In genomic region chr15:101242645-101243044, GRCm38 (mm10) we compare ENCODE assay signal across 8 mouse cellular contexts. TPM values are rescaled to one million over a fixed set of nuclear protein-coding genes. Genes with fewer than 3 reads are reported as not detected.
DNase-seq lines count a peak whose midpoint lies in the region; ATAC-seq and TF ChIP-seq lines count a peak whose summit lies in the region.

No protein-coding gene starts in this region.

- H3K9ac ChIP-seq in forebrain, postnatal 0 days, result no peak overlapping the region
- no peak overlapping the region for H3K9ac ChIP-seq in embryonic facial prominence, embryonic 11.5 days (replicated peaks; ENCODE audit: low read length)
- H3K9ac ChIP-seq in neural tube, embryonic 15.5 days (replicated peaks), result no peak overlapping the region

- no peak for ATAC-seq in forebrain, postnatal 0 days
- ATAC-seq in embryonic facial prominence, embryonic 11.5 days (replicated peaks; ENCODE audit: insufficient number of reproducible peaks, low FRiP score, low TSS enrichment, low read depth), result no peak
- no peak for ATAC-seq in neural tube, embryonic 15.5 days (ENCODE audit: low FRiP score)

- 23% methylated on average over 8 of the region's 8 CpGs for WGBS in forebrain, postnatal 0 days
- WGBS in forebrain, embryonic 10.5 days, result 16% methylated on average over 8 of the region's 8 CpGs
- 19% methylated on average over 8 of the region's 8 CpGs for WGBS in embryonic facial prominence, embryonic 11.5 days
- 21% methylated on average over 8 of the region's 8 CpGs for WGBS in neural tube, embryonic 15.5 days

- no peak overlapping the region for H3K27ac ChIP-seq in forebrain, postnatal 0 days (ENCODE audit: low read depth, low read length)
- H3K27ac ChIP-seq in forebrain, embryonic 10.5 days, result no peak overlapping the region
- H3K27ac ChIP-seq in embryonic facial prominence, embryonic 11.5 days (replicated peaks; ENCODE audit: low read depth, low read length), result no peak overlapping the region
- H3K27ac ChIP-seq in neural tube, embryonic 15.5 days (replicated peaks), result no peak overlapping the region

- H3K4me3 ChIP-seq in forebrain, postnatal 0 days (ENCODE audit: low read depth, low read length), result no peak overlapping the region
- H3K4me3 ChIP-seq in forebrain, embryonic 10.5 days, result no peak overlapping the region
- no peak overlapping the region for H3K4me3 ChIP-seq in embryonic facial prominence, embryonic 11.5 days (ENCODE audit: low read depth, low read length)
- no peak overlapping the region for H3K4me3 ChIP-seq in neural tube, embryonic 15.5 days (replicated peaks)

- no peaks in the 10 kb centered on the region for H3K36me3 ChIP-seq in forebrain, postnatal 0 days (ENCODE audit: insufficient read depth)
- H3K36me3 ChIP-seq in forebrain, embryonic 10.5 days (replicated peaks), result no peaks in the 10 kb centered on the region
- no peaks in the 10 kb centered on the region for H3K36me3 ChIP-seq in embryonic facial prominence, embryonic 11.5 days (replicated peaks; ENCODE audit: control insufficient read depth, insufficient read depth, low read depth, low read length)
- H3K36me3 ChIP-seq in neural tube, embryonic 15.5 days, result no peaks in the 10 kb centered on the region

- H3K4me2 ChIP-seq in forebrain, postnatal 0 days (ENCODE audit: low read depth), result no peak overlapping the region
- no peak overlapping the region for H3K4me2 ChIP-seq in embryonic facial prominence, embryonic 11.5 days (ENCODE audit: low read depth, low read length)
- H3K4me2 ChIP-seq in neural tube, embryonic 15.5 days, result no peak overlapping the region

- peak; percentile 29; the same call in 1 of the 2 replicates for TF ChIP-seq CTCF in forebrain, postnatal 0 days (IDR thresholded peaks at IDR 0.05; ENCODE audit: low read depth)

- H3K9me3 ChIP-seq in forebrain, postnatal 0 days (ENCODE audit: low read length), result no peaks in the 10 kb centered on the region
- no peaks in the 10 kb centered on the region for H3K9me3 ChIP-seq in forebrain, embryonic 10.5 days
- no peaks in the 10 kb centered on the region for H3K9me3 ChIP-seq in embryonic facial prominence, embryonic 11.5 days (replicated peaks; ENCODE audit: control insufficient read depth, low read length)
- H3K9me3 ChIP-seq in neural tube, embryonic 15.5 days (replicated peaks), result no peaks in the 10 kb centered on the region

- DNase-seq in forebrain, postnatal 0 days, result no peak
- no peak for DNase-seq in forebrain, embryonic 10.5 days (ENCODE audit: extremely low spot score, low spot score)
- peak; percentile 82 for DNase-seq in ES-CJ7 (ENCODE audit: low read depth, low spot score)
- DNase-seq in embryonic facial prominence, embryonic 11.5 days (ENCODE audit: low spot score), result peak; percentile 64
- peak; percentile 69 for DNase-seq in induced T-regulatory cell, adult 2 months (ENCODE audit: low read depth)
- peak; percentile 82 for DNase-seq in lung, postnatal 36 days
- no peak for DNase-seq in layer of hippocampus, adult 18-20 months (ENCODE audit: low spot score in 2 of 2)

- H3K4me1 ChIP-seq in forebrain, postnatal 0 days (ENCODE audit: insufficient read depth), result peaks cover 9% of the 10 kb centered on the region; the same call in 1 of the 2 replicates
- peaks cover 53% of the 10 kb centered on the region for H3K4me1 ChIP-seq in forebrain, embryonic 10.5 days
- peaks cover 2% of the 10 kb centered on the region; the same call in 1 of the 2 replicates for H3K4me1 ChIP-seq in embryonic facial prominence, embryonic 11.5 days (ENCODE audit: control insufficient read depth, insufficient read depth, low read length)
- H3K4me1 ChIP-seq in neural tube, embryonic 15.5 days, result peaks cover 32% of the 10 kb centered on the region

- H3K27me3 ChIP-seq in forebrain, postnatal 0 days (ENCODE audit: insufficient read depth, low read length), result no peaks in the 10 kb centered on the region; the same call in 1 of the 2 replicates
- peaks cover 28% of the 10 kb centered on the region for H3K27me3 ChIP-seq in forebrain, embryonic 10.5 days (ENCODE audit: poor library complexity, severe bottlenecking)
- H3K27me3 ChIP-seq in embryonic facial prominence, embryonic 11.5 days (ENCODE audit: control insufficient read depth, insufficient read depth, low read length), result no peaks in the 10 kb centered on the region
- 0 out of 2 replicates have a peak, but pooled peaks cover 5% of the 10 kb centered on the region for H3K27me3 ChIP-seq in neural tube, embryonic 15.5 days (replicated peaks)

RNA-seq across cellular contexts. Expression of gene Nr4a1, which starts 11.4 kb away (rescaled TPM):
- total RNA-seq in forebrain, postnatal 0 days (2014; rRNA removed), result 8.9 and 9.6 TPM in 2 replicates
- 8.5 and 9.0 TPM in 2 replicates for polyA plus RNA-seq in forebrain, postnatal 0 days (2015; fragmentation: Nextera tagmentation; extraction: Ambion mirVana)
- 3.7 and 5.2 TPM in 2 replicates for polyA plus RNA-seq in forebrain, embryonic 10.5 days (2016; fragmentation: Nextera tagmentation; extraction: Ambion mirVana)
- polyA plus RNA-seq in embryonic facial prominence, embryonic 11.5 days (2014; fragmentation: Nextera tagmentation; extraction: Ambion mirVana), result 2.2 and 3.0 TPM in 2 replicates
- 100 to 1,000 TPM in 1 of 2 experiments, 10 to 100 TPM in 1; 87.1 to 105 TPM for total RNA-seq in layer of hippocampus, adult 18-20 months (2021)
- 7.9 and 10.6 TPM in 2 replicates for polyA plus RNA-seq in neural tube, embryonic 15.5 days (2015; fragmentation: Nextera tagmentation; extraction: Ambion mirVana)

RNA-seq across cellular contexts. Expression of gene Grasp, which starts 18.7 kb away (rescaled TPM):
- total RNA-seq in forebrain, postnatal 0 days (2014; rRNA removed), result 8.8 and 11.1 TPM in 2 replicates
- 3.3 and 3.4 TPM in 2 replicates for polyA plus RNA-seq in forebrain, postnatal 0 days (2015; fragmentation: Nextera tagmentation; extraction: Ambion mirVana)
- polyA plus RNA-seq in forebrain, embryonic 10.5 days (2016; fragmentation: Nextera tagmentation; extraction: Ambion mirVana), result 2.6 and 4.1 TPM in 2 replicates
- 5.6 and 6.0 TPM in 2 replicates for polyA plus RNA-seq in embryonic facial prominence, embryonic 11.5 days (2014; fragmentation: Nextera tagmentation; extraction: Ambion mirVana)
- total RNA-seq in layer of hippocampus, adult 18-20 months (2021), result 10 to 100 TPM; 75.9 to 86.7 TPM
- 2.2 and 2.5 TPM in 2 replicates for polyA plus RNA-seq in neural tube, embryonic 15.5 days (2015; fragmentation: Nextera tagmentation; extraction: Ambion mirVana)

RNA-seq across cellular contexts. Expression of gene Atg101, which starts 41.4 kb away (rescaled TPM):
- 56.3 and 60.0 TPM in 2 replicates for total RNA-seq in forebrain, postnatal 0 days (2014; rRNA removed)
- 81.3 and 94.4 TPM in 2 replicates for polyA plus RNA-seq in forebrain, postnatal 0 days (2015; fragmentation: Nextera tagmentation; extraction: Ambion mirVana)
- 77.2 and 77.8 TPM in 2 replicates for polyA plus RNA-seq in forebrain, embryonic 10.5 days (2016; fragmentation: Nextera tagmentation; extraction: Ambion mirVana)
- polyA plus RNA-seq in embryonic facial prominence, embryonic 11.5 days (2014; fragmentation: Nextera tagmentation; extraction: Ambion mirVana), result 63.8 and 65.8 TPM in 2 replicates
- 10 to 100 TPM; 53.2 to 57.5 TPM for total RNA-seq in layer of hippocampus, adult 18-20 months (2021)
- polyA plus RNA-seq in neural tube, embryonic 15.5 days (2015; fragmentation: Nextera tagmentation; extraction: Ambion mirVana), result 77.2 TPM in 2 replicates

RNA-seq across cellular contexts. Expression of gene 6030408B16Rik, which starts 50.4 kb away (rescaled TPM):
- total RNA-seq in forebrain, postnatal 0 days (2014; rRNA removed), result 0.54 and 1.00 TPM in 2 replicates
- 0.30 and 0.77 TPM in 2 replicates for polyA plus RNA-seq in forebrain, postnatal 0 days (2015; fragmentation: Nextera tagmentation; extraction: Ambion mirVana)
- 0.07 and 0.27 TPM in 2 replicates for polyA plus RNA-seq in forebrain, embryonic 10.5 days (2016; fragmentation: Nextera tagmentation; extraction: Ambion mirVana)
- 1.6 and 1.7 TPM in 2 replicates for polyA plus RNA-seq in embryonic facial prominence, embryonic 11.5 days (2014; fragmentation: Nextera tagmentation; extraction: Ambion mirVana)
- total RNA-seq in layer of hippocampus, adult 18-20 months (2021), result under 1 TPM; 0.27 to 0.66 TPM
- polyA plus RNA-seq in neural tube, embryonic 15.5 days (2015; fragmentation: Nextera tagmentation; extraction: Ambion mirVana), result 0.44 and 0.63 TPM in 2 replicates

Comparison
In these comparisons a context has a peak if more than half of its experiments do, and no peak if none do; other contexts are left out.
1. DNase-seq: peak in ES-CJ7 (single experiment), embryonic facial prominence, embryonic 11.5 days (single experiment), induced T-regulatory cell, adult 2 months (single experiment) and lung, postnatal 36 days (single experiment); none in forebrain, postnatal 0 days (single experiment), forebrain, embryonic 10.5 days (single experiment) and layer of hippocampus, adult 18-20 months (0 of 2).